Mouse (Mus musculus): Measurements from ENCODE around the gene Ccnd3. TPM values are rescaled to one million over a fixed set of nuclear protein-coding genes. Genes with fewer than 3 reads are reported as not detected.

The Ccnd3 gene
- total and polyA plus RNA-seq, 3 experiments, result 143 to 568 TPM; not detected in 1

DNA sequence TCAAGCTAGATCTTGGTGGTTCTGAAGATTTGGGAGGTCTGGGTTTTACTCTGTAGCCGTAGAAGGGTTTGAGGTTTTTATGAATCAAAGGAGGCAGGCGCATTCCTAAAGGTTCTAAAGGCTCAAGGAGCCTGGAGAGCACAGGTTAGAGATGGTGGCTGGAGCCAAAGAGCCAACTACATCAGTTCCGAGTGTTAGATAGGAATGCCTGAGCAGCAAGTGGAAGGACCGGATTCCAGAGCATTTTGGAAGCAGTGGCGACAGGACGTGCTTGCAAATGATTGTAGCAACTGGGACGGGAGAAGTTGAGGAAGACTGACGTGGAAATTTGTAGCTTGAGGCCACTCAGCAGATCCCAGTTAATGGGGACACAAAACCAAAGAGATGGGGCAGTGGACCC, 69.2 kb downstream of the Ccnd3 start:
- H3K36me3 ChIP-seq (ENCODE audit: control insufficient read depth in 1 of 2, insufficient read depth in 2 of 2, low read length in 2 of 2), result no peaks in the 10 kb centered on the region
- H3K79me2 ChIP-seq (ENCODE audit: control insufficient read depth, insufficient read depth, low read length, poor library complexity), result no peaks in the 10 kb centered on the region
- DNase-seq (ENCODE audit: low read depth, low spot score), result no peak
- H3K4me1 ChIP-seq (ENCODE audit: control insufficient read depth in 1 of 2, insufficient read depth in 2 of 2, low read length in 2 of 2), result peaks cover under 1% of the 10 kb centered on the region in 2 experiments
- no peaks in the 10 kb centered on the region for H3K27me3 ChIP-seq (ENCODE audit: control insufficient read depth in 1 of 2, insufficient read depth in 2 of 2, low read length in 2 of 2)
- no peak overlapping the region for H3K27ac ChIP-seq (ENCODE audit: control insufficient read depth, low read depth, low read length)
- no peak overlapping the region for H3K4me3 ChIP-seq (ENCODE audit: control insufficient read depth in 1 of 2, insufficient read depth in 1 of 2, low read depth in 2 of 2, low read length in 2 of 2)
- no peak overlapping the region for H3K9ac ChIP-seq (ENCODE audit: control insufficient read depth, low read depth, low read length, poor library complexity, severe bottlenecking)
- no peaks in the 10 kb centered on the region for H3K9me3 ChIP-seq (replicated peaks; ENCODE audit: insufficient read depth, low read length)
- TF ChIP-seq E2F4 (IDR thresholded peaks at IDR 0.05; ENCODE audit: borderline replicate concordance, low read depth, low read length) (no peak), ZC3H11A (IDR thresholded peaks at IDR 0.05; ENCODE audit: low read depth, low read length) (no peak), NRF1 (IDR thresholded peaks at IDR 0.05; ENCODE audit: insufficient read depth, low read depth, low read length, poor library complexity, severe bottlenecking) (no peak), TAL1 (IDR thresholded peaks at IDR 0.05; ENCODE audit: low read length) (no peak), BHLHE40 (IDR thresholded peaks at IDR 0.05; ENCODE audit: borderline replicate concordance, low read depth, low read length) (no peak), MYC (IDR thresholded peaks at IDR 0.05; ENCODE audit: low read depth, low read length) (no peak), RAD21 (IDR thresholded peaks at IDR 0.05; ENCODE audit: low read depth, low read length) (no peak), SMC3 (IDR thresholded peaks at IDR 0.05; ENCODE audit: low read depth, low read length) (no peak), POLR2AphosphoS2 (IDR thresholded peaks at IDR 0.05; ENCODE audit: low read length) (no peak), MAX (IDR thresholded peaks at IDR 0.05; ENCODE audit: low read length) (no peak), MAFK (IDR thresholded peaks at IDR 0.05; ENCODE audit: borderline replicate concordance, low read depth, low read length) (no peak), ELF1 (IDR thresholded peaks at IDR 0.05; ENCODE audit: low read depth, low read length) (no peak), GATA1 (IDR thresholded peaks at IDR 0.05; ENCODE audit: low read depth, low read length) (no peak), KAT2A (conservative IDR thresholded peaks at IDR 0.05; ENCODE audit: low read depth, low read length) (no peak)

GRCm38 (mm10) chr17:47574830-47575229, 70.0 kb downstream of the Ccnd3 start:
- no peak for DNase-seq (ENCODE audit: low read depth, low spot score)
- no peak overlapping the region for H3K27ac ChIP-seq (ENCODE audit: control insufficient read depth, low read depth, low read length)
- no peak overlapping the region for H3K9ac ChIP-seq (ENCODE audit: control insufficient read depth, low read depth, low read length, poor library complexity, severe bottlenecking)
- no peaks in the 10 kb centered on the region for H3K9me3 ChIP-seq (replicated peaks; ENCODE audit: insufficient read depth, low read length)
- no peaks in the 10 kb centered on the region for H3K79me2 ChIP-seq (ENCODE audit: control insufficient read depth, insufficient read depth, low read length, poor library complexity)
- no peaks in the 10 kb centered on the region for H3K4me1 ChIP-seq (ENCODE audit: control insufficient read depth in 1 of 2, insufficient read depth in 2 of 2, low read length in 2 of 2)
- no peak for TF ChIP-seq UBTF (IDR thresholded peaks at IDR 0.05; ENCODE audit: borderline replicate concordance, insufficient read depth, low read depth, low read length)
- no peak for TF ChIP-seq E2F4 (IDR thresholded peaks at IDR 0.05; ENCODE audit: borderline replicate concordance, low read depth, low read length)
- no peak for TF ChIP-seq GATA1 (IDR thresholded peaks at IDR 0.05; ENCODE audit: low read depth, low read length)
- TF ChIP-seq SIN3A (IDR thresholded peaks at IDR 0.05; ENCODE audit: low read length), result no peak
- TF ChIP-seq TBP (IDR thresholded peaks at IDR 0.05; ENCODE audit: low read depth, low read length), result no peak
- TF ChIP-seq EP300 (IDR thresholded peaks at IDR 0.05; ENCODE audit: low read depth in 1 of 2, low read length in 2 of 2), result no peak
- no peak for TF ChIP-seq MYB (IDR thresholded peaks at IDR 0.05; ENCODE audit: low read depth, low read length)
- TF ChIP-seq TCF12 (IDR thresholded peaks at IDR 0.05; ENCODE audit: low read depth, low read length), result no peak
- TF ChIP-seq ELF1 (IDR thresholded peaks at IDR 0.05; ENCODE audit: low read depth, low read length), result no peak
- no peak for TF ChIP-seq NELFE (IDR thresholded peaks at IDR 0.05; ENCODE audit: low read depth, low read length)
- no peak for TF ChIP-seq CTCF (IDR thresholded peaks at IDR 0.05 in 2 of 3, conservative IDR thresholded peaks at IDR 0.05 in 1 of 3; ENCODE audit: control insufficient read depth in 1 of 3, insufficient read depth in 1 of 3, low read depth in 2 of 3, low read length in 3 of 3, poor library complexity in 1 of 3, severe bottlenecking in 1 of 3)
- no peak for TF ChIP-seq ZNF384 (IDR thresholded peaks at IDR 0.05; ENCODE audit: low read depth, low read length)
- no peak overlapping the region for H3K4me3 ChIP-seq (ENCODE audit: control insufficient read depth in 1 of 2, insufficient read depth in 1 of 2, low read depth in 2 of 2, low read length in 2 of 2)
- no peaks in the 10 kb centered on the region for H3K36me3 ChIP-seq (ENCODE audit: control insufficient read depth in 1 of 2, insufficient read depth in 2 of 2, low read length in 2 of 2)
- no peaks in the 10 kb centered on the region for H3K27me3 ChIP-seq (ENCODE audit: control insufficient read depth in 1 of 2, insufficient read depth in 2 of 2, low read length in 2 of 2)

All from MEL (cell line).